Mouse (Mus musculus): ENCODE measurements around the gene Slc7a1. TPM values are rescaled to one million over a fixed set of nuclear protein-coding genes. Genes with fewer than 3 reads are reported as not detected.

Gene Slc7a1
- polyA plus RNA-seq, 1 experiment from 2014 or later = 26.9 TPM

- Histone ChIP-seq H3K9me3 (no peaks in the 10 kb centered on the region), H3K36me3 (no peaks in the 10 kb centered on the region), H3K27me3 (no peaks in the 10 kb centered on the region), H3K4me3 (replicated peaks) (no peak overlapping the region), H3K4me1 (replicated peaks) (no peaks in the 10 kb centered on the region), H3K4me2 (replicated peaks) (no peak overlapping the region), H3K27ac (no peak overlapping the region), H3K9ac (replicated peaks) (no peak overlapping the region)
- ATAC-seq = no peak
- 45% methylated on average over 7 of the region's 7 CpGs for WGBS
Observed at GRCm38 (mm10) chr5:148414233-148414632, 14.5 kb upstream of the Slc7a1 start.

- Histone ChIP-seq H3K27me3 (no peaks in the 10 kb centered on the region), H3K9ac (replicated peaks) (no peak overlapping the region), H3K9me3 (no peaks in the 10 kb centered on the region), H3K4me3 (replicated peaks) (no peak overlapping the region), H3K36me3 (no peaks in the 10 kb centered on the region), H3K27ac (no peak overlapping the region), H3K4me2 (replicated peaks) (no peak overlapping the region), H3K4me1 (replicated peaks) (no peaks in the 10 kb centered on the region)
- no peak for ATAC-seq
- WGBS = 95% methylated on average over 4 of the region's 4 CpGs
Observed at GRCm38 (mm10) chr5:148412504-148412903, 12.8 kb upstream of the Slc7a1 start.

GRCm38 (mm10) chr5:148409465-148409864 is 9.8 kb upstream of the Slc7a1 start:
- Histone ChIP-seq H3K9ac (replicated peaks) (no peak overlapping the region), H3K4me3 (replicated peaks) (no peak overlapping the region), H3K36me3 (no peaks in the 10 kb centered on the region), H3K4me1 (replicated peaks) (no peaks in the 10 kb centered on the region), H3K4me2 (replicated peaks) (no peak overlapping the region), H3K27ac (no peak overlapping the region), H3K9me3 (peaks cover 2% of the 10 kb centered on the region; the same call in 1 of the 2 replicates), H3K27me3 (no peaks in the 10 kb centered on the region)
- no peak for ATAC-seq
- 91% methylated on average over 8 of the region's 8 CpGs for WGBS

- Histone ChIP-seq H3K27ac (no peak overlapping the region), H3K9me3 (peaks cover 2% of the 10 kb centered on the region; the same call in 1 of the 2 replicates), H3K4me2 (replicated peaks) (no peak overlapping the region), H3K36me3 (no peaks in the 10 kb centered on the region), H3K27me3 (no peaks in the 10 kb centered on the region; the same call in 1 of the 2 replicates), H3K4me1 (replicated peaks) (no peaks in the 10 kb centered on the region), H3K4me3 (replicated peaks) (no peak overlapping the region), H3K9ac (replicated peaks) (no peak overlapping the region)
- ATAC-seq = no peak
- WGBS = 96% methylated on average over 2 of the region's 2 CpGs
Observed at GRCm38 (mm10) chr5:148406913-148407312, 7.2 kb upstream of the Slc7a1 start.

- WGBS = 95% methylated on average over 7 of the region's 7 CpGs
- Histone ChIP-seq H3K4me1 (replicated peaks) (0 out of 2 replicates have a peak, but pooled peaks cover 3% of the 10 kb centered on the region), H3K4me2 (replicated peaks) (no peak overlapping the region), H3K27ac (no peak overlapping the region), H3K27me3 (peaks cover 9% of the 10 kb centered on the region), H3K4me3 (replicated peaks) (no peak overlapping the region), H3K9ac (replicated peaks) (no peak overlapping the region), H3K9me3 (peaks cover 2% of the 10 kb centered on the region; the same call in 1 of the 2 replicates), H3K36me3 (no peaks in the 10 kb centered on the region)
- no peak for ATAC-seq
Observed at GRCm38 (mm10) chr5:148404548-148404947, 4.8 kb upstream of the Slc7a1 start.

GRCm38 (mm10) chr5:148402641-148403040 is 2.9 kb upstream of the Slc7a1 start:
- no peaks in the 10 kb centered on the region for H3K36me3 ChIP-seq
- H3K4me3 ChIP-seq (replicated peaks) = no peak overlapping the region
- no peak overlapping the region for H3K4me2 ChIP-seq (replicated peaks)
- WGBS = 44% methylated on average over 4 of the region's 4 CpGs
- H3K27me3 ChIP-seq = peaks cover 9% of the 10 kb centered on the region
- H3K9ac ChIP-seq (replicated peaks) = no peak overlapping the region
- peaks cover 2% of the 10 kb centered on the region; the same call in 1 of the 2 replicates for H3K9me3 ChIP-seq
- ATAC-seq = no peak
- peaks cover 14% of the 10 kb centered on the region for H3K4me1 ChIP-seq (replicated peaks)
- H3K27ac ChIP-seq = no peak overlapping the region

GRCm38 (mm10) chr5:148398766-148399659 is 691 bp downstream of the Slc7a1 start:
- Histone ChIP-seq H3K9ac (replicated peaks) (peak overlapping the region; percentile 86), H3K4me3 (replicated peaks) (peak overlapping the region; percentile 79), H3K27ac (no peak overlapping the region), H3K27me3 (peaks cover 9% of the 10 kb centered on the region), H3K36me3 (no peaks in the 10 kb centered on the region), H3K4me1 (replicated peaks) (peaks cover 14% of the 10 kb centered on the region), H3K9me3 (no peaks in the 10 kb centered on the region), H3K4me2 (replicated peaks) (peak overlapping the region; percentile 100)
- ATAC-seq = peak; percentile 84
- WGBS = 4% methylated on average over 58 of the region's 58 CpGs

- H3K4me1 ChIP-seq (replicated peaks) = peaks cover 14% of the 10 kb centered on the region
- H3K4me3 ChIP-seq (replicated peaks) = peak overlapping the region; percentile 79
- no peak overlapping the region; the same call in 1 of the 2 replicates for H3K9ac ChIP-seq (replicated peaks)
- H3K9me3 ChIP-seq = no peaks in the 10 kb centered on the region
- no peak for ATAC-seq
- H3K27ac ChIP-seq = no peak overlapping the region
- 60% methylated on average over 6 of the region's 6 CpGs for WGBS
- peaks cover 9% of the 10 kb centered on the region for H3K27me3 ChIP-seq
- H3K36me3 ChIP-seq = no peaks in the 10 kb centered on the region
- peak overlapping the region; percentile 100 for H3K4me2 ChIP-seq (replicated peaks)
Observed at GRCm38 (mm10) chr5:148398451-148398765, 1.3 kb downstream of the Slc7a1 start.

GRCm38 (mm10) chr5:148397911-148398310 is 1.8 kb downstream of the Slc7a1 start:
- 48% methylated on average over 5 of the region's 5 CpGs for WGBS

GRCm38 (mm10) chr5:148397418-148397817 is 2.3 kb downstream of the Slc7a1 start:
- Histone ChIP-seq H3K4me3 (replicated peaks) (no peak overlapping the region), H3K27ac (no peak overlapping the region), H3K9ac (replicated peaks) (no peak overlapping the region), H3K4me2 (replicated peaks) (no peak overlapping the region), H3K9me3 (no peaks in the 10 kb centered on the region), H3K4me1 (replicated peaks) (peaks cover 14% of the 10 kb centered on the region), H3K27me3 (peaks cover 9% of the 10 kb centered on the region), H3K36me3 (no peaks in the 10 kb centered on the region)
- ATAC-seq = no peak
- 95% methylated on average over 4 of the region's 4 CpGs for WGBS

More at GRCm38 (mm10) chr5:148397911-148398310, 1.8 kb downstream of the Slc7a1 start:
- H3K36me3 ChIP-seq = no peaks in the 10 kb centered on the region
- H3K9me3 ChIP-seq = no peaks in the 10 kb centered on the region
- ATAC-seq = no peak
- H3K4me1 ChIP-seq (replicated peaks) = peaks cover 14% of the 10 kb centered on the region
- H3K27me3 ChIP-seq = peaks cover 9% of the 10 kb centered on the region
- H3K4me2 ChIP-seq (replicated peaks) = peak overlapping the region; percentile 4; the same call in 1 of the 2 replicates
- no peak overlapping the region for H3K27ac ChIP-seq
- H3K4me3 ChIP-seq (replicated peaks) = no peak overlapping the region
- no peak overlapping the region for H3K9ac ChIP-seq (replicated peaks)

GRCm38 (mm10) chr5:148393316-148393715 is 6.4 kb downstream of the Slc7a1 start:
- no peaks in the 10 kb centered on the region for H3K9me3 ChIP-seq
- no peak overlapping the region for H3K4me3 ChIP-seq (replicated peaks)
- no peak overlapping the region for H3K4me2 ChIP-seq (replicated peaks)
- 86% methylated on average over 8 of the region's 8 CpGs for WGBS
- H3K36me3 ChIP-seq = no peaks in the 10 kb centered on the region
- H3K27ac ChIP-seq = no peak overlapping the region
- H3K9ac ChIP-seq (replicated peaks) = no peak overlapping the region
- peaks cover 5% of the 10 kb centered on the region; the same call in 1 of the 2 replicates for H3K4me1 ChIP-seq (replicated peaks)
- no peaks in the 10 kb centered on the region for H3K27me3 ChIP-seq
- ATAC-seq = no peak

GRCm38 (mm10) chr5:148392831-148393230 is 6.9 kb downstream of the Slc7a1 start:
- no peak overlapping the region for H3K4me3 ChIP-seq (replicated peaks)
- peaks cover 1% of the 10 kb centered on the region; the same call in 1 of the 2 replicates for H3K4me1 ChIP-seq (replicated peaks)
- WGBS = 85% methylated on average over 6 of the region's 6 CpGs
- no peak overlapping the region for H3K9ac ChIP-seq (replicated peaks)
- H3K36me3 ChIP-seq = no peaks in the 10 kb centered on the region
- no peak overlapping the region for H3K4me2 ChIP-seq (replicated peaks)
- no peak for ATAC-seq
- no peaks in the 10 kb centered on the region for H3K27me3 ChIP-seq
- H3K9me3 ChIP-seq = no peaks in the 10 kb centered on the region
- no peak overlapping the region for H3K27ac ChIP-seq
